Mouse (Mus musculus) liver, adult (tissue): ENCODE data around the gene Setd4.

ENCODE experiments used
- GATA4 ChIP-seq: IDR thresholded peaks from 2 replicates; pipeline ENCODE4 v1.6.1; 2014; ENCODE audit warnings: mild to moderate bottlenecking, low read length; ENCODE audit not compliant: insufficient replicate concordance

Gene Setd4

DNA sequence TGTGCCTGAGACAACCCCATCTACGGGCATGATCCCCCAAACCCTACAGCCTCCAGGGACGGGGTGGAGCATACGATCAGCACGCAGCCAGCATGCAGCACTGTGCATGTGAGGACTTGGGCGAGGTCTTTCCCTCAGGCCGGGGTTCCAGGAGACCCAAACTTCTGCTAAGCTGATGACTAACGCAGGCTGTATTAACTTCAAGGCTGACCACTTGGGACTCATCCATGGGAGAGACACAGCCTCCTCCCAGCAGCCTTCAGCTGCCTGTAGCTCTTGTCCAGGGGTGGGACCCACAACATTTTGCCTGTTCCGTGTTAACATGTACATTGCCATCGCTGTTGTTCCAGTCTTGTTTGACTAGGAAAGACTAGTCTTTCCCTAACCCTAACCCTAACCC is 6.3 kb downstream of the Setd4 start:
- no peak for TF ChIP-seq GATA4

DNA sequence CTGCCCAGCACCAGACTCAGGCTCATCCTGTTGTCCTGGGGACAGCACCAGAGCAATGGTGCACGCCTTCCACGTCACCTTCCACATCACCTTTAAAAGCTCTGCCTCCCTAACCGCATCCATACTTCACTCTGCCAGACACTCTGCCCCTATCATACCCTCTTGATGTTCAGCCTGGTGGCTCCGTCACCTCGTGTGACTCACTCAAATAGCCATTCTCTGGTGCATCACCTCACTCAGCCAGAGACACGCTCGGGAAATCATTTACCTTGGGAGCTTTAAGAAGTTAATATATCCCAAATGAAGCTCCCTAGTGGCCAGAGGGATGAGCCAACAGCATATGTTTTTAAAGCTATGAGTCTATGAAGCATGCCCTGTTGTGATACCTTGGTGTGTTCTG is 7.1 kb downstream of the Setd4 start:
- no peak for TF ChIP-seq GATA4

DNA sequence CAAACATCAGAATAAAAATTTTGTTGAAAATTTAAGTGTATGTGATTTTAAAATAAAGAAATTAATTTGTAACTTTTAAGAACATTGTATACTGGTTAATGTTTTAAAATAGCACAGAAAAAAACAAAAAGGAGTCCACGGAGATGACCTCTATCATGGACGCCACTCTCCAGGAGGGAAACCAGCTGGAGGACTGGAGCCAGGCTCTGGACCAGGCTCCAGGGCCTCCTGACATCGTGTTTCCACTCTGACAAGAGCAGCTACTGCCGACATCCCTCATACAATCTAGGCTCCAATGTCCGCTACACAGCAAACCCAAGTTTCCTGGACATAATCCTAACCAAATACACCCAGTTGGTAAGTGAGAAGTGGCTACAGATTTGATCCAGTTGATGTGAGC is 8.1 kb downstream of the Setd4 start:
- TF ChIP-seq GATA4 = no peak

DNA sequence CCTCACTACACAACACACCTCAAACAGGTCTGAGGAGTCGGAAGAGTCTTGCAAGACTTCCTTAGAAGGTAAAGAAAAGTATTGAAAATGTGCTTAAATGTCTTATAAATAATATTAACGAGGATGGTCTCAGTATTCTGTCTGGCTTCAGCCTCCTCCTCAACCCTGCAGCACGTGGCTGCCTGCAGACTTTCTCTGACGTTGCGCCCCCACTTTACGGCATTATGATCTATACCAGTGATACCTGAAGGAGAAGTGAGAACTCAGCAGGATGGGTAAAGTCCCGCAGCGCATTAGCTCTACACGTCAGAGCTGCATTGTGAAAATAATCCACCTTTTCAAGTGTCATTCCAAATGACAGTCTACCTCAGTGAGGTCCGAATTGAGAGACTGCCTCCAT is 9.4 kb downstream of the Setd4 start:
- TF ChIP-seq GATA4 = no peak

DNA sequence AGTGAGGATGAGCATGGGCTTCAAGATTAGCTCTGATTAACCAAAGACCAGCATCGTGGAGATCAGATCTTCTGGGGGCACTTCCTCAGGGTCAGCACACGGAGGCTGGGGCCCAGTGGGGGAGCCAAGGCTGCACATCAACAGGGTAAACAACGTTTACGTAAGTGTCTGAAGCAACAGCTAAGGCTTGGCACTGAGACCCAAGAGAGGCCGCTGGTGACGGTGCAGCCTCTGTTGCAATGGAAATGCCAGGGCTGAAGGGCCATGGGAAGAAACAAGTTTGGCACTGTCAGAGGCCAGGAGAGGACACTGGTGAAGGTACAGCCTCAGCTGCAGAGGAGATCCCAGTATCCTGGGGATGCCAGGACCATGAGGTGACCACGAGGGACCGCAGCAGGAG is 10.5 kb downstream of the Setd4 start:
- no peak for TF ChIP-seq GATA4

DNA sequence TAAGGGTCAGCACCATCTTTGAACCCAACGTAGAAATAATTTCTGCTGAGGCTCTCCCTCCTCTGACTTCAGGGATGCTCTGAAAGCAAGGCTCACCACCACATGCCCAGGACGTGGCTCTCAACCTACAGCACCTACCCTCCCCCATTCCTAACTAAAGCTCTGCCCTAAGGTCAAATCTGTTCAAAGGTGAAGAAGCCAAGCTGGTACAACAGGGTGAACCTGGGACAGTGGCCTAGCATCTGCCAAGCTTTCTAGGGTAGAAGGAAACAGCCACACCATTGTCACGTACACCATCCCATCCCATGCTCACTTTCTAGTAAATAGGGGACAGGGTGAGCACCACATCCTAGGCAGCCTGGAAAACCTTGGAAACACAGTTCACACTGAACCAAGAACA is 11.2 kb downstream of the Setd4 start:
- TF ChIP-seq GATA4 = no peak

DNA sequence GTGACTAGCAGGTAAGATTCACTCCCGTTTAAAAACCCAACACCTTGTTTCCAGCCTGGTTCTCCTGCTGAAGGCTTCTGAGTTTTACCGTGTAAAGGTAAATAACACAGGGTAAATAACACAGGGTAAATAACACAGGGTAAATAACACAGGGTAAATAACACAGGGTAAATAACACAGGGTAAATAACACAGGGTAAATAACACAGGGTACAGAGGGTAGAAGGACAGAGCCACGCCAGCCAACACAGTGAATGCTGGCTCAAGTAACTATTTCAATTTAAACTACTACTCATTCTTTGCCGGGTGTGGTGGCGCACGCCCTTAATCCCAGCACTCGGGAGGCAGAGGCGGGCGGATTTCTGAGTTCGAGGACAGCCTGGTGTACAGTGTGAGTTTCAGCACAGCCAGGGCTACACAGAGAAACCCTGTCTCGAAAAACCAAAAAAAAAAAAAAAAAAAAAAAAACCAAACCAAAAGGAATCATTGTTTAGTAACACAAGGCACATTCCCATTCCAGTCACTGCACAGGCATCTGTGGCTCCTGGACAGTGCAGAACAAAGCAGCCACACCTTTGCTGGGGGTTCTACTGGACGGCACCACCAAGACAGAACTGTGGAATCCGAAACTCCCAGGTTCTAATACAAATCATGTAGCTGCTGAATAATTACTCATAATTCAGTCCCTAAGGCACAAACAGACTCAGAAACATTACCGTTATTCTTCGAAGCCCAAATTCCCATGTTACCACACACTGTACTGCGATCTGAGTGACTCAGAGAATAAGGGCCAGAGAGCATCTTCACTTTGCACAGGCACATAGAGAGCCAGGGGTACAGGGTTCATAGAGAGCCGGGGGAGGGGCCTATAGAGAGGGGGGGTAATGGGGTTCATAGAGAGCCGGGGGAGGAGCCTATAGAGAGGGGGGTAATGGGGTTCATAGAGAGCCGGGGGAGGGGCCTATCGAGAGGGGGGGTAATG is 12.1 kb downstream of the Setd4 start:
- no peak for TF ChIP-seq GATA4

DNA sequence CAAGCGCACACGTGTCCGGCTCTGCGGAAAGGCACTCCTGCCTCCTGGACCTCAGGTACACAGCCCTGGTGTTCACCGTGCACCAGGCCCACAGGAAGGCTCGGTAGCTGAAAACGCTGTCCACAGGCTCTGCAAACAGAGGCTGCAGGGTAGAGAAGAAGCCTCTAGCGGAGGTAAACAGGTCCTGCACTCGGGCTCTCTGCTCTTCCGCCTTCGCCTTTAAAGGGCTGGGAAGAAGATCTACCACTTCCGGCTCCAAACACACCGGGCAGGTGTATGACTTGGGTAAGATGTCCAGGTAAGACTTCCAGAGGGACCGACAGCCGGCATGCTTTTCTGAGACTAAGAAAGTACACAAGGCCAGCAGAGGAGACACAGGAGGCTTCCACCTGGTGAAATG is 12.9 kb downstream of the Setd4 start:
- TF ChIP-seq GATA4 = no peak

DNA sequence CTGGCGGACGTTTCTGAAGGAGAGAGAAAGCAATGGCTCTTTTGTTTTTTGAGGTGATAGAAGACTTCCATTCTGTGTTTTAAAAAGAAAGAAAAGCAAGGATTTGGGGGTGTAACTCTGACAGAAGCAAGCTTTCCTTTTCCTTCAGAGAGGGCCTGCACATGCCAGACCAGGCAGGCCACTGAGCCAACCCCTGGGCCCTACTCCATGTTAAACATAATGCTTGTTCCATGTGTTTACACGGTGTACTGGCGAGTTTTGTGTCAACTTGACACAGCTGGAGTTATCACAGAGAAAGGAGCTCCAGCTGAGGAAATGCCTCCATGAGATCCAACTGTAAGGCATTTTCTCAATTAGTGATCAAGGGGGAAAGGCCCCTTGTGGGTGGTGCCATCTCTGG is 15.6 kb downstream of the Setd4 start:
- TF ChIP-seq GATA4 = no peak

DNA sequence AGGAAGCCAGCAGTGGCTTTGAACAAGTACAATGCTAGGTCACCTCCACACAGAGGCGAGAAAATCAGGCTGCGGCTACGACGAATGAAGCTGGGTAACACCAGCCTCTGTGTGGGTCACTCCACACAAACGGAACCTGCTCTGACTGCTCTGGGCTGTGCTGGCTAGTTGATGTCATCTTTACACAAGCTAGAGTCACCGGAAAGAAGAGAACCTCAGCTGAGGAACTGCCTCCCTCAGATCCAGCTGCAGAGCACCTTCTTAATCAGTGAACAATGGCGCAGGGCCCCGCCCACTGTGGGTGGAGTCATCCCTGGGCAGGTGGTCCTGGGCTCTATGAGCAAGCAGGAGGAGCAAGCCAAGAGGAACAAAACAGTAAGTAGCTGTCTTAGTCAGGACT is 17.5 kb downstream of the Setd4 start:
- TF ChIP-seq GATA4 = no peak

DNA sequence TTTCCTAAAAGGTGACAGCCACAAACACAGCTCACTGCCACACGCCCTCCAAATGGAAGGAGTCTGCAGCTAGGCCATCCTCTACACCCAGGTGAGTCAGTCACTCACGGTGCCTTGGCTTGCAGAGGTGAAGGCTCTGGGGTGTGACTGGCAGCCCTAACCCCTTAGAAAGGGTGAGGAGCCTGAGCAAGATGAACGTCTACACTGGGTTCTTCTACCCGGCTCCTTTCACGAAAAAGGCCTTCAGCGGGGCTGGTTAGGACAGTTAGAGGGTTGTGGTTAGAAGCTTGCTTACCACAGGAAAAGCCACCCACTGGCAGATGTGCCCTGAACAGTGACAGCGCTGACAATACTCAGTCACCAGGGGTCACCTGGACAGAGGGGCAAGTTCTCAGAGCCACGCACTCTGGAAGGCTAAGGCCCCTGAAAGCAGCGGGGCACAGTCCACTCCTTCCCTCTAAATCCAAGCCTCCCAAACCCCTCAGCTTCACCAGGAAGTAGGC is 18.1 kb downstream of the Setd4 start:
- no peak for TF ChIP-seq GATA4

DNA sequence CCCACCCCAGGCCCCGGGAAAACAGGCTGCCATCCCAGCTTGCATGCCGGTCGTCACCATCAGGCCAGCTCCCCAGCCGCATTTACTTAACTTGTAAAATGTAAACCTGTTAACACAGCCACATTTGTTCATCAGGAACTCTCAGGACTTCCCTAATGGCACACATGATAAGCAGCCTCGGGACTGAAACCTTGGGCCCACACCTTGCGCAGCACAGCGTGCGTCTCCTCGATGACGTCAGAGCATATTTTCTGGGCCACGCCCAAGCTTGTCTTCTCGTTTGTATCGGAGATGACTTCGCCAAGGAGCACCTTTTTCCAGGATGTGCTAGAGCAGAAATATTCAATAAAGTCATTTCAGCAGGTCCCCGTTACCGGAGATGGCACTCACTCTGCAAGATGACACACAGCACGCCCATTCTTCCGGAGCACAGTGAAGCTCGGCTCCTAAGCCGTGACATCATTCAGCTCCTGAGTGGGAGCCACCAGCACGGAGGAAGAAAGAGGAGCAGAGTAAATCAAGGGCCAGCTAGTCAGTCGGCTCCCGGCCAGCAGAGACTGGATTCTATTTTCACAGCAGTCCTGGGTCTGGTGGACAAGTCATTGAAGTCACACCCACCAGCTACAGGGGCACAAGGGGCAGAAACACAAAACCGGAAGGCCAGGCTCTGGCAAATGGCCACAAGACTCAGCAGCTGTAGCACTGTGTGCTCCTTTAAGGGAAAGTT is 18.7 kb downstream of the Setd4 start:
- TF ChIP-seq GATA4 = no peak

DNA sequence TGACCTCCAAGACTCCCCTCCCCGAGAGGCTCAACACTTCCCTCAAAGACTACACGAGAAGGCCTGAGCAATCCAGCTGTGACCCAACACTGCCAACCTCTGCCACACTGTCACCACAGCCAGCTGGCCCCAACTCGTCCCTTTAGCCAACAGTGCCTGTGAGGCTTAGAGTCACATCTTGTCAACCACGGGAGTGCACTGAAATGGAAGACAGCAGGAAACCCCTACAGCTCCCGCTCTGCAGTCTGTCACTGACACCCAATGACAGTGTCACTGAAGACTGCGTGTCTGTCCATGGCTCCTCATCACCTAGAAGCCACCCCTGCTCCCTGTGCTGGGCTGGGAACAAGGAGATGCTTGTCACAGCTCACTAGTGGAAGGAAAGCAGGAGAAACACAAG is 22.7 kb downstream of the Setd4 start:
- no peak for TF ChIP-seq GATA4

DNA sequence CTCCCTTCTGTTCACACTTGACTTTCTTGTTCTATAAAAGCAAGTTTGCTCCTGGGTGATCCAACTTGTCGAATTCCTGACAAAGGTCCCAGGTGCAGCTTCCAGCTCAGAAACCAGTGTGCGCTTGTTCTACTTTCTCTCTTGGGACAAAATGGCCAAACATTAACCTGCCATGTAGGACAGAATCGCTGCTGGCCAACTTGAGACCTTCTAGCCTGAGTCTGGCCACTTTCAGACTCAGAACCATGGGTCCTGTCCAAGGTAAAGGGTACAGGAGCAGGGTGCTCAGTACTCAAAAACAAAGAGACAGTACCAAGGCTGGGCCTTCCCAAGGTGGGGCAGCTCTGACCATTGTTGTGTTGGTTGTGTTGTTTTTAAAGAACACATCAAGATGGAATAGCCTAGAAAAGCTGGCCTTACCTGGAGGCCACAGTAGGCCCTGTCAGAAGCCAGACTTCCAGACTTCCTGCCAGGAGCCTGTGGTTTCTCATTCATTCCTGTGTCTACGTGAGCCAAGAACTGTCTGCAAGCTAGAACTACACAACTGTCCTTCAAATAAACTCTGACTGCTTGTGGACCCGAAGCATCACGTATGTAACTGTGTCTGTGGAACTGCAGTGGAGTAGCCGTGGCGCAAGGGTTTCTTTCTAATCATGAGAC is 25.4 kb downstream of the Setd4 start:
- no peak for TF ChIP-seq GATA4

DNA sequence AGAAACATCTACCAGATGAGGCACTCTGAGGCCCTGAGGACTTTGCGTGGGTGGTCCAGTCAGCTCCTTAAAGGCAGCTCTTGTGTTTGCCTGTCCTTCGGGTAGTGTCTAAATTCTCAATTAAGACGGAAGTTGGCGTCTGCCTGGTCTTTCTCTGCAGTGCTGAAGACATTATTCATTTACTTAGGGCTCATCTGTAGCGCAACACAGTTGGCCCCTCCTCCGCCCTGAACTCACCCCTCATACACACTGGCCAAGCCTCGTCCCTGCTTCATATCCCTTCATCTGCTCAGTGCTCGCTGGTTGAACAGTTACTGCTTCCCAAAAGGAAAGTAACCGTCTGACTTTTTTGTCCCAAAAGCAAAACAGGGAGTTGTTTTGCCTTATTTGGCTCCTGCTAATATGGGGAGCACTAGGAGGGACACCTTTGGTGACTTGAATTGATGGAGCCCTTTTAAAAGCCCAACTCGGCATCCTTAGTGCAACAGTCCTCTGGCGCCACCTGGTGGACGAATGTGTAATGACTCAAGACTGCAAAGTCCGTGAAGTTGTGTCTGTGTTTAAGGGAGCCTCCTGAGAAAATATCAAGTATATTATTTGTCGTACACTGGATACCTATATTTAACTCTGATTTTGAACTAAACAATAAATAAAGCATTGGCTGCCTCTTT is 27.3 kb downstream of the Setd4 start:
- TF ChIP-seq GATA4 = no peak
